Mouse (Mus musculus) cerebellum, adult 2 months (tissue): ENCODE data around the gene Gad2.

Source experiments
- CTCF ChIP-seq: fragments of 200-500 bp; IDR thresholded peaks from 2 replicates; pipeline ENCODE4 v1.5.1; 2011; ENCODE audit warnings: low read depth, mild to moderate bottlenecking, control low read depth, low read length, moderate library complexity, borderline replicate concordance; ENCODE audit not compliant: insufficient read depth
- POLR2A ChIP-seq: fragments of 200-500 bp; IDR thresholded peaks from 2 replicates; pipeline ENCODE4 v1.6.1; 2011; ENCODE audit warnings: low read length, control low read depth, borderline replicate concordance; ENCODE audit not compliant: insufficient read depth

DNA sequence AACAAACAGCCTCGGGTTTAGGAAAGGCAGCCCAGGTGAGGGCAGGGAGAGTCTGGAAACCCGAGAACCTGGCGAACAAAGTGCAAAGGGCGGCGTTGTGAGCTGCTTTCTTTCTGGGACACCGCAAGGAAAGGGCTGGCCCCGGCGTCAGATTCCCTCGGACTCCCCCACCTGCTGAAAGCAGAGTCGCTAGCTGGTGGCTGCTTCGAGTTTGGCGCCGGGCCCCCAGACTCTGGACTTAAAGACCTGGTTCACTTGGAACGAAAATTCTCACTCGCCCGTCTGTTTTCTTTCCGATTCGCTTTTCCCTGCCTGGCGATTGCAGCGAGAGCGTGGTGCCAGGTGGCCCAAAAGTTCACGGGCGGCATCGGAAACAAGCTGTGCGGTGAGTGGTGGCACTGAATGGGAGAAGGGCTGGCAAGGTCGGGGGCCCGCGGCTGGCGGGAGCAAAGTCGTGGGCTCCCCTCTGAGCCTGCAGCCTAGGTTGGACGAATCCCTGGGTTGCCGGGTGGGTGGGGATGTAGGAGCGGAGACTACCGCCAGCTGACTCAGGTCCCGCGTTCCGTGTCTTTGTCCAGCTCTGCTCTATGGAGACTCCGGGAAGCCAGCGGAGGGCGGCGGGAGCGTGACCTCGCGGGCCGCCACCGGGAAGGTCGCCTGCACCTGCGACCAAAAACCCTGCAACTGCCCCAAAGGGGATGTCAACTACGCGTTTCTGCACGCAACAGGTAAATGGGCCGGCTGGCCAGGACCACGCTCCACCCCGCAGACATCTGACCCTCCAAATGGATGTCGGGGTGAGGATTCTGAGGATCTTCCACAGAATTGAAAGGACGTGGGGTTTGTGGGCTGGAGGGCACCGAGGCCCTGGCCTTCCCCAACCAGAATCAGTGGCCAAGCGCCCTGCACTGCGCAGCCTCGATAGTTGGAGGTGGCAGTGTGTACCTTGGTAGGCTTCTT lies 1.4 kb downstream of the Gad2 start:
- TF ChIP-seq CTCF = no peak
- TF ChIP-seq POLR2A = no peak
